Mouse (Mus musculus) cortical plate, adult 2 months (tissue): ENCODE measurements at regions not wholly inside any gene's neighbourhood (a gene's known extent, or its start where the extent isn't known, plus 50 kb on each side); places are given as distances from the start of the nearest gene placed in this dataset.

Source experiments
- H3K27ac ChIP-seq: fragments of 200-500 bp; 2 replicates; pipeline ENCODE4 v1.5.1; 2012; ENCODE audit warnings: low read length, control low read depth, inconsistent platforms; ENCODE audit not compliant: insufficient read depth
- H3K4me1 ChIP-seq: fragments of 200-500 bp; 2 replicates; pipeline ENCODE4 v1.6.1; 2011; ENCODE audit warnings: low read length; ENCODE audit not compliant: control insufficient read depth, insufficient read depth
- H3K4me3 ChIP-seq: fragments of 200-500 bp; 2 replicates; pipeline ENCODE4 v1.5.1; 2011; ENCODE audit warnings: mild to moderate bottlenecking, low read length, control low read depth; ENCODE audit not compliant: insufficient read depth
- CTCF ChIP-seq: fragments of 200-500 bp; IDR thresholded peaks from 2 replicates; pipeline ENCODE4 v1.5.1; 2011; ENCODE audit warnings: mild to moderate bottlenecking, control low read depth, low read length; ENCODE audit not compliant: insufficient read depth; ENCODE audit errors: extremely low read depth
- POLR2A ChIP-seq: fragments of 200-500 bp; IDR thresholded peaks from 2 replicates; pipeline ENCODE4 v1.6.1; 2011; ENCODE audit warnings: mild to moderate bottlenecking, low read length, control low read depth; ENCODE audit not compliant: insufficient read depth; ENCODE audit errors: extremely low read depth

- no peak overlapping the region for H3K27ac ChIP-seq
- TF ChIP-seq CTCF (no peak), POLR2A (no peak)
These were observed 146.2 kb upstream of the Foxa2 start for GRCm38 (mm10) chr2:148192946-148193345.

GRCm38 (mm10) chr2:148197375-148198015 is 150.7 kb upstream of the Foxa2 start:
- no peak overlapping the region for H3K4me3 ChIP-seq
- TF ChIP-seq POLR2A = no peak
- TF ChIP-seq CTCF = no peak
- no peak overlapping the region for H3K27ac ChIP-seq
- H3K4me1 ChIP-seq = no peaks in the 10 kb centered on the region

More at GRCm38 (mm10) chr2:148192946-148193345, 146.2 kb upstream of the Foxa2 start:
- Histone ChIP-seq H3K4me1 (no peaks in the 10 kb centered on the region; the same call in 1 of the 2 replicates), H3K4me3 (no peak overlapping the region)

- Histone ChIP-seq H3K27ac (peak overlapping the region; percentile 41; the same call in 1 of the 2 replicates), H3K4me1 (peaks cover 6% of the 10 kb centered on the region; the same call in 1 of the 2 replicates), H3K4me3 (no peak overlapping the region)
- TF ChIP-seq CTCF (no peak), POLR2A (no peak)
These were observed 159.9 kb upstream of the Foxa2 start for GRCm38 (mm10) chr2:148206633-148207032.

GRCm38 (mm10) chr2:148210813-148211212 is 164.0 kb upstream of the Foxa2 start:
- TF ChIP-seq CTCF (no peak), POLR2A (no peak)
- Histone ChIP-seq H3K4me1 (peaks cover 6% of the 10 kb centered on the region; the same call in 1 of the 2 replicates), H3K27ac (no peak overlapping the region; the same call in 1 of the 2 replicates), H3K4me3 (no peak overlapping the region)

GRCm38 (mm10) chr2:148217136-148217535 is 170.4 kb upstream of the Foxa2 start:
- H3K4me3 ChIP-seq = no peak overlapping the region
- TF ChIP-seq POLR2A = no peak
- TF ChIP-seq CTCF = no peak
- no peak overlapping the region for H3K27ac ChIP-seq
- H3K4me1 ChIP-seq = no peaks in the 10 kb centered on the region

- no peaks in the 10 kb centered on the region for H3K4me1 ChIP-seq
- no peak overlapping the region for H3K4me3 ChIP-seq
- TF ChIP-seq POLR2A (no peak), CTCF (no peak)
These were observed 161.3 kb upstream of the Sstr4 start for GRCm38 (mm10) chr2:148233691-148234300.

GRCm38 (mm10) chr2:148237121-148237520 is 158.0 kb upstream of the Sstr4 start:
- Histone ChIP-seq H3K27ac (no peak overlapping the region), H3K4me3 (no peak overlapping the region), H3K4me1 (no peaks in the 10 kb centered on the region)
- TF ChIP-seq POLR2A = no peak
- no peak for TF ChIP-seq CTCF

More at GRCm38 (mm10) chr2:148233691-148234300, 161.3 kb upstream of the Sstr4 start:
- H3K27ac ChIP-seq = no peak overlapping the region

GRCm38 (mm10) chr2:148239046-148239445 is 156.1 kb upstream of the Sstr4 start:
- TF ChIP-seq CTCF = no peak
- no peak for TF ChIP-seq POLR2A
- Histone ChIP-seq H3K4me3 (no peak overlapping the region), H3K27ac (no peak overlapping the region), H3K4me1 (no peaks in the 10 kb centered on the region)

- Histone ChIP-seq H3K27ac (no peak overlapping the region), H3K4me3 (no peak overlapping the region), H3K4me1 (no peaks in the 10 kb centered on the region)
- TF ChIP-seq CTCF = no peak
- TF ChIP-seq POLR2A = no peak
These were observed 152.9 kb upstream of the Sstr4 start for GRCm38 (mm10) chr2:148242242-148242641.

GRCm38 (mm10) chr2:148245575-148245974 is 149.6 kb upstream of the Sstr4 start:
- Histone ChIP-seq H3K27ac (no peak overlapping the region), H3K4me3 (no peak overlapping the region)
- no peak for TF ChIP-seq POLR2A
- no peak for TF ChIP-seq CTCF

GRCm38 (mm10) chr2:148250902-148251301 is 144.2 kb upstream of the Sstr4 start:
- H3K4me3 ChIP-seq = no peak overlapping the region
- TF ChIP-seq CTCF (no peak), POLR2A (no peak)

More at GRCm38 (mm10) chr2:148245575-148245974, 149.6 kb upstream of the Sstr4 start:
- no peaks in the 10 kb centered on the region for H3K4me1 ChIP-seq

More at GRCm38 (mm10) chr2:148250902-148251301, 144.2 kb upstream of the Sstr4 start:
- Histone ChIP-seq H3K27ac (no peak overlapping the region), H3K4me1 (no peaks in the 10 kb centered on the region)
